Mouse (Mus musculus): Measurements from ENCODE around the gene Dap. TPM values are rescaled to one million over a fixed set of nuclear protein-coding genes. Genes with fewer than 3 reads are reported as not detected.

Dap gene
- polyA plus RNA-seq, 1 experiment, result 21.9 TPM

- TF ChIP-seq CTCF (IDR thresholded peaks at IDR 0.05; ENCODE audit: borderline replicate concordance, insufficient read depth, low read depth, low read length) (no peak), POLR2A (IDR thresholded peaks at IDR 0.05; ENCODE audit: borderline replicate concordance, insufficient read depth, low read length) (no peak)
- Histone ChIP-seq H3K27ac (ENCODE audit: insufficient read depth, low read length) (no peak overlapping the region), H3K4me1 (ENCODE audit: control insufficient read depth, insufficient read depth, low read length) (no peaks in the 10 kb centered on the region), H3K27me3 (ENCODE audit: control insufficient read depth, insufficient read depth, low read length) (no peaks in the 10 kb centered on the region), H3K4me3 (replicated peaks; ENCODE audit: insufficient read depth, low read depth, low read length) (no peak overlapping the region)
- DNase-seq, result no peak
- 78% methylated on average over 4 of the region's 4 CpGs for WGBS
Measured at GRCm38 (mm10) chr15:31323684-31324083, 99.6 kb downstream of the Dap start.

Other genes with a start within 250 kb of the Dap start
- 3.5 and 4.0 TPM in 2 replicates for gene Ankrd33b, start 143.4 kb downstream of the Dap start, polyA plus RNA-seq (2012; rRNA removed)
- gene Ropn1l, start 229.4 kb downstream of the Dap start, polyA plus RNA-seq (2012; rRNA removed), result 1.3 TPM in 2 replicates

Measured in cerebellum, adult 2 months (tissue).